Mouse (Mus musculus): Measurements from ENCODE around the gene Rpl4. TPM values are rescaled to one million over a fixed set of nuclear protein-coding genes. Genes with fewer than 3 reads are reported as not detected.

Rpl4 gene
- polyA plus RNA-seq, 1 experiment from 2014 or later: 959 TPM

DNA sequence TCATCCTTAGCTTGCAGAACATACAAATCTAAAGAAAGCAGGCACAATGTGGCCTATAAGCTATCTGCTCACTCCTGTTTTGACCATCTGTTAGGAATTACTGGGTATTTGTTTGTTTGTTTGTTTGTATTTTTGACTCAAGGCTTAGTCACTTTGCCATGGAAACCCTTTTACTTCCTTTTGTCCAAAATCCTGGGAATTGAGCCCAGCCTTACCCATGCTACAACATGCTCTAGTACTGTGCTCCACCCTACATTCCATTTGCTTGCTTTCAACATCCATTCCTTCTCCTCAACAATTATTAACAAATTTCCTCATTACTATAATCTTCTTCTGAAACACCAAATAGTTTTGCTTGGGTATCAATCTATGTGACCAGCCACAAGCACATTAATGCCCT, 29.7 kb downstream of the Rpl4 start:
- no peak for DNase-seq (ENCODE audit: low spot score)
- no peak overlapping the region for H3K27ac ChIP-seq
- no peaks in the 10 kb centered on the region for H3K27me3 ChIP-seq (ENCODE audit: insufficient read depth, poor library complexity, severe bottlenecking)
- no peak overlapping the region for H3K4me3 ChIP-seq
- no peaks in the 10 kb centered on the region for H3K4me1 ChIP-seq (replicated peaks)
- H3K36me3 ChIP-seq: peaks cover 92% of the 10 kb centered on the region
- no peaks in the 10 kb centered on the region for H3K9me3 ChIP-seq

- Histone ChIP-seq H3K4me1 (replicated peaks) (no peaks in the 10 kb centered on the region), H3K36me3 (peaks cover 96% of the 10 kb centered on the region), H3K27me3 (ENCODE audit: insufficient read depth, poor library complexity, severe bottlenecking) (no peaks in the 10 kb centered on the region), H3K4me3 (no peak overlapping the region), H3K9me3 (no peaks in the 10 kb centered on the region), H3K27ac (no peak overlapping the region)
- 87% methylated on average over 3 of the region's 3 CpGs for WGBS
- no peak for DNase-seq (ENCODE audit: low spot score)
These were observed 34.4 kb downstream of the Rpl4 start for GRCm38 (mm10) chr9:64207509-64208084.

GRCm38 (mm10) chr9:64214452-64214851, 41.3 kb downstream of the Rpl4 start:
- Histone ChIP-seq H3K36me3 (peaks cover 49% of the 10 kb centered on the region), H3K9me3 (no peaks in the 10 kb centered on the region), H3K4me1 (replicated peaks) (0 out of 2 replicates have a peak, but pooled peaks cover under 1% of the 10 kb centered on the region), H3K27me3 (ENCODE audit: insufficient read depth, poor library complexity, severe bottlenecking) (no peaks in the 10 kb centered on the region), H3K4me3 (no peak overlapping the region), H3K27ac (no peak overlapping the region)
- 93% methylated on average over 17 of the region's 17 CpGs for WGBS
- DNase-seq (ENCODE audit: low spot score): no peak

DNA sequence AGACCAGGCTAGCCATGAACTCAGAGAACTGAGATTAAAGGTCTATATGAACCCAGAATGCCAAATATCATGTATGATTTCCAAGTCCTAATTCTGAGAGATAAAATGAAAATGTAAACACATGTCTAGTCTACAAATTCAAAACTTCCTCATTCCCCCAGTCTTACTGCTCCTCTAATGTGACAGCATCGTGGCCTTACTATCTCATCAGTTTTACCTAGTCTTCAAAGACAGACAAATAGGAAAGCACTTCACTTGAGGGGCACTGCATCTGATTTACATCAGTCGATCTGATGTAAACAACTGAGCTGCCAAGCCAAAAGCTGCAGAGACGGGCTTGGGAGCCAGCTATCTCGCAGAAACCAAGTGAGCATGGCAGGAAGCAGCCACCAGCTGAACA, 42.9 kb downstream of the Rpl4 start:
- H3K9me3 ChIP-seq: no peaks in the 10 kb centered on the region
- H3K27ac ChIP-seq: no peak overlapping the region
- WGBS: 85% methylated on average over 4 of the region's 4 CpGs
- H3K36me3 ChIP-seq: peaks cover 33% of the 10 kb centered on the region
- H3K4me1 ChIP-seq (replicated peaks): peaks cover 15% of the 10 kb centered on the region; the same call in 1 of the 2 replicates
- H3K4me3 ChIP-seq: no peak overlapping the region
- no peak for DNase-seq (ENCODE audit: low spot score)
- no peaks in the 10 kb centered on the region for H3K27me3 ChIP-seq (ENCODE audit: insufficient read depth, poor library complexity, severe bottlenecking)

GRCm38 (mm10) chr9:64216641-64217040, 43.5 kb downstream of the Rpl4 start:
- WGBS: 94% methylated on average over 2 of the region's 2 CpGs
- H3K27me3 ChIP-seq (ENCODE audit: insufficient read depth, poor library complexity, severe bottlenecking): no peaks in the 10 kb centered on the region
- peaks cover 17% of the 10 kb centered on the region for H3K4me1 ChIP-seq (replicated peaks)
- DNase-seq (ENCODE audit: low spot score): no peak
- H3K27ac ChIP-seq: no peak overlapping the region
- peaks cover 28% of the 10 kb centered on the region for H3K36me3 ChIP-seq
- H3K9me3 ChIP-seq: no peaks in the 10 kb centered on the region
- no peak overlapping the region for H3K4me3 ChIP-seq

DNA sequence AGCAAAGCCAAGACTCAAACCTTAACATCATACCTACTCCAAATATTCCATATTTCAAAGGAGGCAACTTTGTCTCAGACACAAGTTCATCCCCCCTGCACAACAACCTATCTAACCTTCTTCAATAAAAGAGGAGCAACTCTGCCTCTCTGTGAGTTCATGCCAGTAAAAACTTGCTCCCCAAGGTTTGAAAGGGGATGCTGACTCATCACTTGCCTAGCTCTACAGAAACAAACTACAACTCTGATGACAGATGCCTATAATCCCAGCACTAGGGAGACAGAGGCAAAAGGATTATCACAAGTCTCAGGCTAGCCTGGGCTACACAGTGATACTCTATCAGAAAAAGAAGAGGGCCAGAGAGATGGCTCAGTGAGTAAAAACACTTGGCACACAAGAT, 44.7 kb downstream of the Rpl4 start:
- DNase-seq (ENCODE audit: low spot score): no peak
- no peaks in the 10 kb centered on the region for H3K9me3 ChIP-seq

DNA sequence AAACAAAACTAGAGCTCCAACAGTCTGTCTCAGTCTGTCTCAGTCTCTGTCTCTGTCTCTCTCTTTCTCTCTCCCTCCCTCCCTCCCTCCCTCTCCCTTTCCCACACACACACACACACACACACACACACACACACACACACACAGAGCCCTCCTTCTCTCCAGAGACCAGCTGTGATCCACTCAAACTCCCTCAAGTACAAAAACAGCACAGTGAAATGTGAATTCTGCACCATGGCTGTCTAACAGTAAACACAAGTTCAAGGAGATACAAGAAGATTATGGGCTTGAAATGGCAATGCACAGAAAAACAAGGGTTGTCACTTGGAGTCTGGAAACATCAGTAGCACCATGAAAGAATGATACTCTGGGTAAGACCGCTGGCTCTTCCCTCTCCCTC, 46.1 kb downstream of the Rpl4 start:
- no peaks in the 10 kb centered on the region for H3K27me3 ChIP-seq (ENCODE audit: insufficient read depth, poor library complexity, severe bottlenecking)
- peaks cover 16% of the 10 kb centered on the region for H3K36me3 ChIP-seq
- peaks cover 25% of the 10 kb centered on the region for H3K4me1 ChIP-seq (replicated peaks)
- DNase-seq (ENCODE audit: low spot score): no peak
- H3K9me3 ChIP-seq: no peaks in the 10 kb centered on the region
- no peak overlapping the region for H3K4me3 ChIP-seq
- no peak overlapping the region for H3K27ac ChIP-seq
- WGBS: 82% methylated on average over 1 of the region's 1 CpGs

More for the DNA sequence above, 44.7 kb downstream of the Rpl4 start:
- Histone ChIP-seq H3K4me1 (replicated peaks) (peaks cover 25% of the 10 kb centered on the region), H3K4me3 (no peak overlapping the region), H3K36me3 (peaks cover 16% of the 10 kb centered on the region), H3K27me3 (ENCODE audit: insufficient read depth, poor library complexity, severe bottlenecking) (no peaks in the 10 kb centered on the region), H3K27ac (no peak overlapping the region)

DNA sequence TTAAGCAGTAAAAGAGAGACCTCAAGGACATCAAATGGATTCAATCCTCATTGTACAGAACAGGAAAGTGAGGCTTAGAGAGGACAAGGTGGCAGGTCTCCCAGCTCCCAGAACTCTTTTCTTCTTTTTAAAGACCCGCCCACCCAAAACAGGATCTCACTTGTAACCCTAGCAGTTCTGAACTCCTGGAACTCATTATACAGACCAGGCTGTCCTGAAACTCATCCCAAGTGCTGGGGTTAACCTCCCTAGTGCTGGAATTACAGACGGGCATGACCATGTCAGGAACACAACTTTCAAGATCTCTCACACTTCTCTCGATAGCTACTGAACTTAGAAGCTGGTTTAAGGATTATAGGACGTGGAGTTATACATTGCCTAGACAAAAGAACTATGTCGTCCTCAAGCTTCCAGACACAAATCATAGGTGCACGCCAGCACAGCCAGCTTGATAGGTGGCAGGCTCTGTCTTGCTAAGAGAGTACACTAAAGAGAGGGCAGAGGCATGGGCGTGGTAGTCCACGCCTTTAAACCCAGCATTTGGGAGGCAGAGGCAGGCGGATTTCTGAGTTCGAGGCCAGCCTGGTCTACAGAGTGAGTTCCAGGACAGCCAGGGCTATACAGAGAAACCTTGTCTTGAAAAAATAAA, 46.7 kb downstream of the Rpl4 start:
- DNase-seq (ENCODE audit: low spot score): no peak
- H3K36me3 ChIP-seq: peaks cover 15% of the 10 kb centered on the region
- H3K4me1 ChIP-seq (replicated peaks): peaks cover 25% of the 10 kb centered on the region
- no peaks in the 10 kb centered on the region for H3K27me3 ChIP-seq (ENCODE audit: insufficient read depth, poor library complexity, severe bottlenecking)
- no peaks in the 10 kb centered on the region for H3K9me3 ChIP-seq
- WGBS: 86% methylated on average over 10 of the region's 10 CpGs
- no peak overlapping the region for H3K27ac ChIP-seq
- H3K4me3 ChIP-seq: no peak overlapping the region

- no peak overlapping the region for H3K4me3 ChIP-seq
- H3K36me3 ChIP-seq: peaks cover 18% of the 10 kb centered on the region; the same call in 1 of the 2 replicates
- no peak for DNase-seq (ENCODE audit: low spot score)
- no peak overlapping the region for H3K27ac ChIP-seq
- H3K9me3 ChIP-seq: no peaks in the 10 kb centered on the region
- 69% methylated on average over 1 of the region's 1 CpGs for WGBS
- H3K27me3 ChIP-seq (ENCODE audit: insufficient read depth, poor library complexity, severe bottlenecking): no peaks in the 10 kb centered on the region
- peaks cover 25% of the 10 kb centered on the region for H3K4me1 ChIP-seq (replicated peaks)
These were observed 47.4 kb downstream of the Rpl4 start for GRCm38 (mm10) chr9:64220603-64221002.

GRCm38 (mm10) chr9:64221480-64221879, 48.3 kb downstream of the Rpl4 start:
- no peak for DNase-seq (ENCODE audit: low spot score)
- Histone ChIP-seq H3K36me3 (peaks cover 18% of the 10 kb centered on the region; the same call in 1 of the 2 replicates), H3K27me3 (ENCODE audit: insufficient read depth, poor library complexity, severe bottlenecking) (no peaks in the 10 kb centered on the region), H3K4me3 (no peak overlapping the region), H3K9me3 (no peaks in the 10 kb centered on the region), H3K27ac (no peak overlapping the region), H3K4me1 (replicated peaks) (peaks cover 25% of the 10 kb centered on the region)
- 84% methylated on average over 4 of the region's 4 CpGs for WGBS

DNA sequence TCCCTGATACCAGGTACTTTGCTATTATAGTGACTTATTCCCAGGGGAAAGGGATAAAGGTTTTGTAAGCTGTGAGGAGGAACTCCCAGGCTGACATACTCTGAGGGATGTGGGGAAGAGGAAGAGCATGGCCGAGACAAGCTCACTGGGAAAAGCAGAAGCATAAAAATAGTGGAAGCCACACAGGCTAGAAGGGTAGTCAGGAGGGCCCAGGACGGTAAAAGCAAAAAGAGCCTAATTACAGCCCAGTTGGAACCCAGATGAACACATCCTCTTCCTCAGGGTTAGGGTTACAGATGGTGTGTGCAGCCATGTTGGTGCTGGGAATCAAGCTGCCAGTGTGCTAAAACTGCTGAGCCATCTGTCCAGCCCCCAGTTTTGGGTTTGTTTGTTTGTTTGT, 48.9 kb downstream of the Rpl4 start:
- DNase-seq (ENCODE audit: low spot score): no peak
- no peaks in the 10 kb centered on the region for H3K9me3 ChIP-seq
- peaks cover 18% of the 10 kb centered on the region; the same call in 1 of the 2 replicates for H3K36me3 ChIP-seq
- no peaks in the 10 kb centered on the region for H3K27me3 ChIP-seq (ENCODE audit: insufficient read depth, poor library complexity, severe bottlenecking)
- H3K27ac ChIP-seq: no peak overlapping the region
- WGBS: 75% methylated on average over 2 of the region's 2 CpGs
- H3K4me1 ChIP-seq (replicated peaks): peaks cover 25% of the 10 kb centered on the region
- no peak overlapping the region for H3K4me3 ChIP-seq

DNA sequence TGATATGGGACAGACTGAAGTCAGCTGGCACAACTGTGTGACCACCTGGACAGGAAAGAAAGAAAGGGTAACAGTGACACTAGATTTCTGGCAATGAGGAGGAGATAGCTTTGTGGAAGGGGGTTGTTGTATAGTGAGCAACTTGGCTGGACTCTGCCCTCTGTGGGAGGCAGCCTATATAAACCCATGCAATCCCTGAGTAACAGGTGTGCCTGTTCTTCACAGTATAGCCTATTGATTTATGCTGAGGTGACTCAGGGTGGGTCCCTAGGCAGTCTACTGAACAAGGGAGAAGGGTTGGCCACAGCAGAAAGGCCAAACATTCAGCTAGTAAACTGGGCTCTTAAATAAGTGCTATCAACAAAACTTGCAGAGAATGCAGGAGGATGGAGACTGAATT, 52.6 kb downstream of the Rpl4 start:
- Histone ChIP-seq H3K9me3 (no peaks in the 10 kb centered on the region), H3K27ac (no peak overlapping the region), H3K4me3 (no peak overlapping the region), H3K36me3 (peaks cover 18% of the 10 kb centered on the region; the same call in 1 of the 2 replicates), H3K27me3 (ENCODE audit: insufficient read depth, poor library complexity, severe bottlenecking) (no peaks in the 10 kb centered on the region), H3K4me1 (replicated peaks) (peaks cover 30% of the 10 kb centered on the region)
- DNase-seq (ENCODE audit: low spot score): no peak

DNA sequence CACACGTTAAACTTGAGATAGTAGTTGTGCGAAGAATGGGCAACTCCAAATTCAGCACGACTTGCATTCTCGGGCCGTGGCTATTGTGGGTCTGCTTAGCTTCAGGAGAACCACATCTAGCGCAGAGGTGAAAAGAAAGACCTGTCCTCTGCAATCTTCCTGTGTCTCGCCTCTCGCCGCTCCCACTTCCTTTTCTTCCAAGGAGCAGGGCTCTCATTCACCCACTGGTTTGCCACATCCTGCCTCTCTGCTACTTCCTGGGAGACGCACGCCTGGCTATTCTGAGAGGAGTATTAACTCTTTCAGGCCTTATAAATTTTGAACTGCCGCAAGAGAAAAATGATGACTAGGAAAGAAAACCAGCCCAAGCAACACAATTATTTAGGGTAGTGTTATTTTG, 54.6 kb downstream of the Rpl4 start:
- Histone ChIP-seq H3K4me3 (no peak overlapping the region), H3K9me3 (no peaks in the 10 kb centered on the region), H3K27ac (no peak overlapping the region), H3K36me3 (peaks cover 18% of the 10 kb centered on the region; the same call in 1 of the 2 replicates), H3K4me1 (replicated peaks) (peaks cover 36% of the 10 kb centered on the region), H3K27me3 (ENCODE audit: insufficient read depth, poor library complexity, severe bottlenecking) (no peaks in the 10 kb centered on the region)
- WGBS: 89% methylated on average over 12 of the region's 12 CpGs
- DNase-seq (ENCODE audit: low spot score): no peak

Data from hindbrain, embryonic 10.5 days (tissue).